Mouse (Mus musculus) thymus, postnatal 36 days (tissue): ENCODE data around the gene Mdm2.

Experiments
- DNase-seq, 2 experiments: peaks; one replicate each; pipeline ENCODE4 v3.0.0; 2022; ENCODE audit warnings: mixed read lengths in 2 of 2

Mdm2 gene

GRCm38 (mm10) chr10:117652930-117653778 lies 57.4 kb downstream of the Mdm2 start:
- DNase-seq: no peak

- DNase-seq: no peak
Observed at GRCm38 (mm10) chr10:117652378-117652774, 58.2 kb downstream of the Mdm2 start.

DNA sequence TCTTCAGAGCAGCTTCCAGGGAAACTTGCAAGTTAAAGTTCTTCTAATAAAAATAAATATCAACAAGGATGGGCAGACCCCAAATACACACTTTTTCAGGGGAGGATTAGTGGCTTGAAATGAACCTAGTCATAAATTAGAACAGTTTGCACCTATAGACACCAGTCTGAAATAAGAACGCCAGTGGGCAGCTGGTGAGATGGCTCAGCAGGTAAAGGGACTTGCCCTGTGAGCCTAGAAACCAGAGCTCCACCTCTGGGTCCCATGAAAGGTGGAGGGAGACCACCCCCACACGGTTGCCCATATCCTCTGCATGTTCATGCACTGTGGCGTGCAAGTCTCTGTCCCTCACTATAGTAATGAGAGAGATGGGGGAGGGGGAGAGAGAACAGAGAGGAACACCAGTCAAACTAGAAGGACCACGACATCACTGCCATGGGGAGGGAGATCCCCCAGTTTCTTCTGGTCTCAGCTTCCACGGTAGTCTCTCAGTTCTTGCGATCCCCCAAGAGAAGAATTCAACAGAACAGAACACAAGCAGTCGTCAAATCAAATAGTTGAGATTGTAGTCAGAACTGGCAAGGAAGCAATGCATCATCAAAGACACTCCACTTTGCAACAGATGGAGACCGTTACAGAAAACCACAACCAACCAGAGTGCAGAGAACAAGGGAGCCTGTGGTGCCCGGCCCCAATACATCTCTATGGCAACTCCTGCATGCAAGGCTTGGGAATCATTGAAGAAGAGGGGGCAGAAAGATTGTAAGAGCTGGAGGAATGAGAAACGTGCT lies 58.8 kb downstream of the Mdm2 start:
- peak; percentile 54 to 70 for DNase-seq

DNA sequence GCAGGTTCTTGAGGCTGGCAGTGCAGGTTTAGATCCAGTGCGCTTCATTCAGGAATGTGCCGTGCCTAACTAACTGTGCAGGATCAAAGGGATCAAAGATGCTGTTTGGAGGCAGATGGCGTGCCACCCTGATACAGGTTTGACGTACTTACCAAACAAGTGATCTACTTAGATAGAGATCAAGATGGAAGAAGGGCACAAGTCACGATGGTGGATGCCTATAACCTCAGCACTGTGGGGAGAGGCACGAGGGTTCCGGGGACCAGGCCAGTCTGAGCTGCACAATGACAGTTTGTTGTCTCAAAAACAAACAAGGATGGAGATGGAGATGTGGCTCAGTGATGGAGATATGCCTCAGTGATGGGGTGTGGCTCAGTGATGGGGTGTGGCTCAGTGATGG lies 59.8 kb downstream of the Mdm2 start:
- no peak for DNase-seq

DNA sequence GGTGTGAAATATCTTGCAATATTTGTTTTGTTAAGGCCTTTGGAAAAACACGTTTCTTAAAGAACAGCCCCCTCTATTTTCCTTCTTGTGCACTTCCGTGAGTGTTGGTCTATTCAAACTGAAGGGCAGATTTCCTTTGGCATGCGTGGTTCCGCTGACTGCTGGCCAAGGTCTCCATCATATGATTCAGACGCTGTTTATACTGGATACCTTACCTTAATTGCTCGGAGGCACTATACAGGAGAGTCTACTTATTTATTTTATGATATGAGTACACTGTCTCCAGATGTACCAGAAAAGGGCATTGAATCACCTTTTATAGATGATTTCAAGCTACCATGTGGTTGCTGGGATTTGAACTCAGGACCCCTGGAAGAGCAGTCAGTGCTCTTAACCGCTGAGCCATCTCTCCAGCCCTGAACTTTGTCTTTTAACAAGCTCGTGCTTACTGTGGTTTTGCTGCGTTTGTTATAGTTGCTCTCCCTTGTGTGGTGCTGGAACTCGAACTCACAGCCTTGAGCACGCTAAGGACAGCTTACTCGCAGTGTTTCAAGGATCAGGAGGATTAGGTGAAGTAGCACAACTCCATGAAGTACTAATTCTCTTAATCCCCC lies 60.4 kb downstream of the Mdm2 start:
- DNase-seq: no peak

DNA sequence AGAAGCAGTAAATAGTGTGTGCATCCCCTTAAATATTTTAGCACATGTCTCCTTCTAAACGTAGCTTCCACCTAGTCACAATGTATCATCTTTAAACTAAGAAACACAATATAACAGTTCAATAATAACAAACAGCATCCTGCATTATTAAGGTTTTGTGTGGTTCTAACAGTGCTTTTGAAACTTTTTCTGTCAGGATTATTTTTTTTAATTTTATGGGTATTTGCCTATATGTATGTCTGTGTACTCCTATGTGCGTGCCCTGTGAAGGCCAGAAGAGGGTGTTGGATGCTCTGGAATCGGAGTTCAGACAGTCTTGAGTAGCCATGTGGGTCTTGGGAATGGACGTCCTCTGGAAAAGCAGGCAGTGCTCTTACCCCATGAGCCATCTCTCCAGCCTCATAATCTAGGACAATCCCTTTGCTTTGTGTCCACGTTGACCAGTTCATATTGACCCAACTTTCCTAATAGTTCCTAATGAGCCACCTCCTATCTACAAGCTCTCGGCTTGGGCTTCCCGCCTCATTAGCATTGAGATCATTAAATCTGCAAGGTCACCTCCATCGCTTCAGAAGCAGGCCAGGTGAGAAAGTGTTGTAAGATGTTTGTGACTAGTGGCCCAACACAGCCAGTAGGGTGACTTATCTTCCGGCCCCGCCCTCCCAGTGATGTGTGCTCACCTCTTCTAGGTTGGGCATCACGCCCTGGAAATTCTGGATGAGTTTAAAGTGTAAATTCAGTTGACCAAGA lies 61.1 kb downstream of the Mdm2 start:
- no peak for DNase-seq

GRCm38 (mm10) chr10:117648643-117649042 lies 61.9 kb downstream of the Mdm2 start:
- DNase-seq: no peak

GRCm38 (mm10) chr10:117647964-117648472 lies 62.5 kb downstream of the Mdm2 start:
- no peak for DNase-seq

GRCm38 (mm10) chr10:117647158-117647505 lies 63.4 kb downstream of the Mdm2 start:
- DNase-seq: no peak

DNA sequence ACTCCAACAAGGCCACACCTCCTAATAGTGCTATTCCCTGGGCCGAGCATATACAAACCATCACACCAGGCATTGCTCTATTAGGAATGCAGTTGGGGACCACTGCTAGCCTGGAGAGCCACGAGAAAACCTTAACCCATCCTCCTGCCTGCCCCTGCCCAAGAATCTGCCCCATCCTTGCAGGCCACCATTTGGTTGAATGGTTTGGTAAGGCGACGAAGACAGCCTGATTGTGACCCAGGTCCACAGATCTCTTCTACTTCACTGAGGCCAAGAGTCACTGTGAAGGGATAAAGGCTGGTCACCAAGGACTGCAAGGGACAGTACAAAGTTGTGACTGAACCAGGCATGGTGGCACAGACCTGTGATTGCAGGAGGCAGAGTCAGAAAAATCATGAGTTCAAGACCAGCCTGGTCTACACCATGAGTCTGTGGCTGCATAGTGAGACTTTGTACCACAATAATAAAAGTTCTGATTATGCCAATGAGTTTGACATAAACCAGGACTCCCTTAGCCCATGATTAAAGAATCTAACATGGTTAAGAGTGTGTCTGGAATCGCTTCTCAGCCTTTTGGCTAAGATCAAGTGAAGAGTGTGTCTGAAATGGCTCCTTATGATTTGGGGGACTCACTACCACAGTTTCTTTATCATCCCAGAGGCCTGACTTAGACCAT lies 63.9 kb downstream of the Mdm2 start:
- DNase-seq: no peak

GRCm38 (mm10) chr10:117645487-117645964 lies 65.0 kb downstream of the Mdm2 start:
- DNase-seq: no peak

DNA sequence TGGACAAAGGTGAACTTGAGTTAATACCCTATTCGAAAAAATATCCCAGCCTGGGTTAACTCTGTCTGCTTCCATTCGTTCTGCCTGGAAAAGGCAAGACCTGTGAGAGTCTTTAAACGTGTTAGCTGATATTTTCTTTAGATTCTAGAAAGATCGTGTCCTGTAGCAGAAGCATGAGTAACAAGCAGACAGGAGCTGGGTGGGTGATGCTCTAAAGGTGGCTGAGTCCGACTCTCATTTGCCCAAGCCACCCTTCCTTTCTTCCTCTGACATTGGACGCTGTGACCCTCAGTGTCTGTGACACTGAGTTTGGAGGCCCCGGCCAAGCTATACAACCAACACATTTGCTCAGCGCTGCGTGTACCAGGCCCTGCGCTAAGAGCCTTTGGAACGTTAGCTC lies 65.7 kb downstream of the Mdm2 start:
- DNase-seq: no peak

- no peak for DNase-seq
Observed at GRCm38 (mm10) chr10:117644429-117644748, 66.2 kb downstream of the Mdm2 start.

- no peak for DNase-seq
Observed at GRCm38 (mm10) chr10:117643711-117644428, 66.7 kb downstream of the Mdm2 start.

DNA sequence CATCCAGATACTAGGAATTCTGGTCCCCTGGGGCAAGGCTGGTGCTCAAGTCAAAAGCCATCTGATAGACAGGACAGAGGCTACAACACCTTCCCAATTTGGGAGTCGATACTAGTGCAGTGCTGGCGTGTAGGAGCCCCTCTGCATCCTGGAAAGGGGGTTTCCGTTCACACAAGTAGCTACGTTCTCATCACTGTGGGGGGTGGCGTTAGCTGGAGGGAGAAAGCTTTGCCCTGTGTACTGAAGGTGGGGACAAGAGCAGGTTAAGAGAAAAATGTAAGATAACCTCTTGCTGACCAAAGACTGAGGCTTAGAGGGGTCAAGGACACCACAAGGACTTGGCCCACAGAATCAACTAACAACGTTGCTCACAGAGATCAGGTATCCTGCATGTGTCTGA lies 67.3 kb downstream of the Mdm2 start:
- DNase-seq: no peak

DNA sequence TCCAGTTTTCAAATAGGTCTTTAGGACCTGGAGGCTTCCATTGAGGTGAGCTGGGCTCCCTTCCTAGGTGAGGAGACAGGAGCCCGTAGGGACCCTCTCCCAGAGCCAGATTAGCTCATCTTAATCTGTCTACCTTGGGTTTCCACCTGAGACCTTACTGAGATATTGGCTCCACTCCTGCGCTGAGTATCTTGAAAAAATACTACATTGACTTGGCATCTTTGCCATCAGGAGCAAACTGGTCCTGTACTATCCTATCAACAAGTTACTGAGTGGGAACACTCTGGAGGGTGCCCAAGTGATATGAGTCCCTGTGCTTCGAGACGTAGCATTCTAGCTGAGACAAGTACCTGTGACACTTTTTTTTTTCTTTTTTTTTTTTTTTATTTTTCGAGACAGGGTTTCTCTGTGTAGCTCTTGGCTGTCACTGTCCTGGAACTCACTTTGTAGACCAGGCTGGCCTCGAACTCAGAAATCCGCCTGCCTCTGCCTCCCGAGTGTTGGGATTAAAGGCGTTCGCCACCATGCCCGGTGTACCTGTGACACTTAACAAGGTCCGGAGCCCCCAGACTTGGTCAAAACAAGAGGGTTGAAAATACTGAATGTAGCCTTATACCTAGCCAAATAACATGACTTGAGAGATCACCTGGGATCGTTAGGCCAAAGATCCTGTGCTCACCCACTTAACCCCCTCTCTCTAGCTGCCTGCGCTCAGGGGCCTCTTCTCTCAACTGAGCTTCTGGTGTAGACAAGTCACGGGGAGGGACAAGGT lies 67.9 kb downstream of the Mdm2 start:
- DNase-seq: no peak

- no peak for DNase-seq
Observed at GRCm38 (mm10) chr10:117642201-117642450, 68.4 kb downstream of the Mdm2 start.

- DNase-seq: no peak
Observed at GRCm38 (mm10) chr10:117641400-117642200, 69.0 kb downstream of the Mdm2 start.

DNA sequence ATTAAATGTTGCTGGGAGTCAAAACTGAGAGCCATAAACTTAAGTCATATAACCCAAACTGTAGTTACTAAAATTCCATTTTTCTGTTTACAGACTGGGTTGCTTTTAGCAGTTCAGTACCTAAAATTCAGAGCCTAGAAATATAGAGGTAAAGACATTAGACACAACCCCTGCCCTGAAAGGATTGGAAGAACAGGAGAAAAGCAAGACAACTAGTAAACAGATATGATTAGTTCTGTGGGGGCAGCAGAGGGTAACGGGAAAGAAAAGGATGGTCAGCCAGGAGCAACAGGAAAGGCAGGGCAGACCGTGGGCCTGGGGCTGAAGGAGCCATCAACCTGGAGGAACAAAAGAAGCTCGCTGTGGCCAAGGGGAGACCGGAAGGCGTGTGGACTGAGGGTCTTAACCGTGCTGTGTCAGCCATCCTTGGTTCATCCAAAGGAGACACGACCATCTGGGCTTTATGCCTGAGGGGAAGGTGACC lies 69.9 kb downstream of the Mdm2 start:
- DNase-seq: no peak
